Mouse (Mus musculus) heart, embryonic 11.5 days (tissue): ENCODE data around the gene Gm10647. TPM values are rescaled to one million over a fixed set of nuclear protein-coding genes. Genes with fewer than 3 reads are reported as not detected.
"Not testable (repeated sequence)": the region's sequence is repeated elsewhere in the genome, so short reads cannot be mapped to it uniquely, and the experiment has no call there.

ENCODE experiments used
- ATAC-seq: fragments of 200-750 bp; cut with Nextera tagmentation; replicated peaks from 2 replicates; pipeline ENCODE4 v1.8.0; 2017; ENCODE audit warnings: moderate library complexity; ENCODE audit not compliant: insufficient number of reproducible peaks, low FRiP score, low TSS enrichment
- H3K27ac ChIP-seq: fragments of 300-500 bp; sonication (generic); 2 replicates; pipeline ENCODE4 v1.5.1; 2014; ENCODE audit warnings: mild to moderate bottlenecking, low read depth, low read length
- H3K27me3 ChIP-seq: fragments of 300-500 bp; sonication (generic); 2 replicates; pipeline ENCODE4 v1.6.1; 2014; ENCODE audit warnings: mild to moderate bottlenecking, low read length, mixed read lengths; ENCODE audit not compliant: control insufficient read depth, insufficient read depth
- H3K36me3 ChIP-seq: fragments of 300-500 bp; sonication (generic); 2 replicates; pipeline ENCODE4 v1.6.1; 2014; ENCODE audit warnings: mild to moderate bottlenecking, low read length, moderate library complexity, mixed read lengths; ENCODE audit not compliant: control insufficient read depth, insufficient read depth
- H3K4me1 ChIP-seq: fragments of 300-500 bp; sonication (generic); 2 replicates; pipeline ENCODE4 v1.6.1; 2014; ENCODE audit warnings: low read length; ENCODE audit not compliant: control insufficient read depth, insufficient read depth
- H3K4me2 ChIP-seq: fragments of 300-500 bp; sonication (generic); 2 replicates; pipeline ENCODE4 v1.6.1; 2014; ENCODE audit warnings: mild to moderate bottlenecking, moderate library complexity
- H3K4me3 ChIP-seq: fragments of 300-500 bp; sonication (generic); 2 replicates; pipeline ENCODE4 v1.5.1; 2014; ENCODE audit warnings: low read depth, low read length
- H3K9ac ChIP-seq: fragments of 300-500 bp; sonication (generic); 2 replicates; pipeline ENCODE4 v1.6.1; 2014; ENCODE audit warnings: mild to moderate bottlenecking, low read depth, low read length, moderate library complexity
- H3K9me3 ChIP-seq: fragments of 300-500 bp; sonication (generic); replicated peaks from 2 replicates; pipeline ENCODE4 v1.6.1; 2016; ENCODE audit warnings: low read length; ENCODE audit not compliant: control insufficient read depth
- WGBS: fragments of 180-500 bp; shearing (Covaris S2); extraction: QIAGEN DNeasy Blood & Tissue Kit; methylation state at CpG from one replicate; pipeline ENCODE4 v1.1.7; 2014; ENCODE audit not compliant: insufficient replicate concordance; 5-methylcytosine and 5-hydroxymethylcytosine counted together
- polyA plus RNA-seq: library from polyadenylated mRNA; unstranded; fragments of >200 nt; fragmentation: Nextera tagmentation; extraction: Ambion mirVana; gene quantifications from 2 replicates; pipeline ENCODE4 v1.2.1, GENCODE M21; 2014

Gene Gm10647
- polyA plus RNA-seq, 1 experiment from 2014 or later, result 0.60 TPM

- Histone ChIP-seq H3K4me1 (0 out of 2 replicates have a peak, but pooled peaks cover 3% of the 10 kb centered on the region), H3K9ac (peak overlapping the region; percentile 78), H3K4me2 (peak overlapping the region; percentile 91), H3K4me3 (peak overlapping the region; percentile 72), H3K36me3 (no peaks in the 10 kb centered on the region), H3K27ac (peak overlapping the region; percentile 94), H3K27me3 (no peaks in the 10 kb centered on the region), H3K9me3 (no peaks in the 10 kb centered on the region)
- WGBS, result 2% methylated on average over 43 of the region's 43 CpGs
- ATAC-seq, result peak; percentile 11; the same call in 1 of the 2 replicates
Measured at GRCm38 (mm10) chr9:66794629-66795463, 2.0 kb upstream of the Gm10647 start.

- ATAC-seq, result peak; percentile 98
- H3K9ac ChIP-seq, result peak within 1 kb of the TSS; percentile 78
- H3K27ac ChIP-seq, result peak within 1 kb of the TSS; percentile 94
- peak within 1 kb of the TSS; percentile 91 for H3K4me2 ChIP-seq
- no peaks in the 10 kb centered on the region for H3K27me3 ChIP-seq
- no peaks in the 10 kb centered on the region for H3K36me3 ChIP-seq
- peak within 1 kb of the TSS; percentile 72 for H3K4me3 ChIP-seq
- under 1% methylated on average over 42 of the region's 42 CpGs for WGBS
- no peaks in the 10 kb centered on the region for H3K9me3 ChIP-seq
- H3K4me1 ChIP-seq, result 0 out of 2 replicates have a peak, but pooled peaks cover 3% of the 10 kb centered on the region
Measured at GRCm38 (mm10) chr9:66795464-66796324, 1.1 kb upstream of the Gm10647 start, which contains the start of gene Aph1b. Aph1b (minus strand) TSS chr9:66795490.

- H3K4me3 ChIP-seq, result no peak overlapping the region
- no peak for ATAC-seq
- WGBS, result 31% methylated on average over 12 of the region's 12 CpGs
- H3K4me2 ChIP-seq, result peak overlapping the region; percentile 53
- H3K36me3 ChIP-seq, result no peaks in the 10 kb centered on the region
- H3K4me1 ChIP-seq, result peaks cover 4% of the 10 kb centered on the region; the same call in 1 of the 2 replicates
- no peaks in the 10 kb centered on the region for H3K9me3 ChIP-seq
- H3K9ac ChIP-seq, result no peak overlapping the region
- H3K27ac ChIP-seq, result no peak overlapping the region
- peaks cover 14% of the 10 kb centered on the region for H3K27me3 ChIP-seq
Measured at GRCm38 (mm10) chr9:66801947-66802346, 5.1 kb downstream of the Gm10647 start.

- H3K36me3 ChIP-seq, H3K4me1 ChIP-seq, H3K9me3 ChIP-seq, H3K9ac ChIP-seq, ATAC-seq, H3K27ac ChIP-seq: not testable (repeated sequence)
- peak overlapping the region; percentile 36 for H3K4me3 ChIP-seq
- H3K27me3 ChIP-seq, result peaks cover 17% of the 10 kb centered on the region
- peak overlapping the region; percentile 61 for H3K4me2 ChIP-seq
- WGBS, result 2% methylated on average over 29 of the region's 37 CpGs
Measured at GRCm38 (mm10) chr9:66805951-66806350, 9.1 kb downstream of the Gm10647 start.

GRCm38 (mm10) chr9:66813392-66813791 lies 16.6 kb downstream of the Gm10647 start:
- H3K4me1 ChIP-seq, result no peaks in the 10 kb centered on the region
- no peak overlapping the region for H3K9ac ChIP-seq
- no peak for ATAC-seq
- no peaks in the 10 kb centered on the region for H3K27me3 ChIP-seq
- H3K4me3 ChIP-seq, result no peak overlapping the region
- 23% methylated on average over 2 of the region's 2 CpGs for WGBS
- no peaks in the 10 kb centered on the region for H3K36me3 ChIP-seq
- no peak overlapping the region for H3K4me2 ChIP-seq
- no peak overlapping the region for H3K27ac ChIP-seq
- no peaks in the 10 kb centered on the region for H3K9me3 ChIP-seq

GRCm38 (mm10) chr9:66820996-66821395 lies 24.2 kb downstream of the Gm10647 start:
- 67% methylated on average over 5 of the region's 5 CpGs for WGBS
- H3K27me3 ChIP-seq, result no peaks in the 10 kb centered on the region
- H3K9me3 ChIP-seq, result no peaks in the 10 kb centered on the region
- ATAC-seq, result no peak
- H3K9ac ChIP-seq, result no peak overlapping the region
- H3K36me3 ChIP-seq, result no peaks in the 10 kb centered on the region
- H3K4me3 ChIP-seq, result no peak overlapping the region
- no peak overlapping the region for H3K27ac ChIP-seq
- H3K4me1 ChIP-seq, result no peaks in the 10 kb centered on the region
- no peak overlapping the region for H3K4me2 ChIP-seq

GRCm38 (mm10) chr9:66822255-66822654 lies 25.4 kb downstream of the Gm10647 start:
- not testable (repeated sequence) for H3K4me2 ChIP-seq, H3K9ac ChIP-seq, H3K27me3 ChIP-seq, ATAC-seq, H3K4me3 ChIP-seq, H3K27ac ChIP-seq, H3K36me3 ChIP-seq, H3K4me1 ChIP-seq, H3K9me3 ChIP-seq
- no CpG with 5 or more reads among the region's 5 CpGs for WGBS

- Histone ChIP-seq H3K4me1 (no peaks in the 10 kb centered on the region), H3K4me2 (no peak overlapping the region), H3K27me3 (no peaks in the 10 kb centered on the region), H3K9ac (no peak overlapping the region), H3K9me3 (no peaks in the 10 kb centered on the region), H3K4me3 (no peak overlapping the region), H3K27ac (no peak overlapping the region), H3K36me3 (no peaks in the 10 kb centered on the region)
- ATAC-seq, result no peak
- WGBS, result 61% methylated on average over 1 of the region's 1 CpGs
Measured at GRCm38 (mm10) chr9:66825990-66826389, 29.2 kb downstream of the Gm10647 start.
